Mouse (Mus musculus): ENCODE measurements around the gene Gm21830. TPM values are rescaled to one million over a fixed set of nuclear protein-coding genes. Genes with fewer than 3 reads are reported as not detected.

The Gm21830 gene
- polyA plus RNA-seq, 1 experiment: not detected

DNA sequence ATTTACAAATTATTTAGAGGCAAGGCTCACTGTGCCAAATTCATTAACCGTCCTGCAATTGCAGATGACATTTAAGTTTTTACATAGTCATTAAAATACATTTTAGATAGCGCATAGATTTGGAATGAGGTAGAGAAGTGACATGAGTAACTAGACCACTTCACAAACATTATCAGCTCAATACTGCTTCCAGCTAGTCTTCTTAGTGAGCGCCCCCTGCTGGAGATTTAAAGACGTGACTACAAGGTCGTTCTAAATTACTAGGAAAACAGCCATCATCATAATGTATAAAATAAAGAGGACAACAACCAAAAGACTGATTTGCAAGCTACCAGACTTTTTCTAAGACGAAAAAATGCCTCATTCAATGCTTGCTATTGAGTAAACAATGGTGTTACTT is 64.2 kb downstream of the Gm21830 start:
- peak; percentile 83 for DNase-seq (ENCODE audit: low read depth)
- TF ChIP-seq POLR2A (IDR thresholded peaks at IDR 0.05; ENCODE audit: borderline replicate concordance, extremely low read depth, insufficient read depth, insufficient read length, poor library complexity, severe bottlenecking) (no peak), CTCF (IDR thresholded peaks at IDR 0.05; ENCODE audit: borderline replicate concordance, extremely low read depth, insufficient read depth, insufficient read length) (peak; percentile 57; the same call in 1 of the 2 replicates)

GRCm38 (mm10) chr2:67481051-67481450 is 67.5 kb downstream of the Gm21830 start:
- TF ChIP-seq POLR2A (IDR thresholded peaks at IDR 0.05; ENCODE audit: borderline replicate concordance, extremely low read depth, insufficient read depth, insufficient read length, poor library complexity, severe bottlenecking) (no peak), CTCF (IDR thresholded peaks at IDR 0.05; ENCODE audit: borderline replicate concordance, extremely low read depth, insufficient read depth, insufficient read length) (no peak)
- DNase-seq (ENCODE audit: low read depth): no peak

Other genes starting within 250 kb of the Gm21830 start
- gene Gm26727, start 19.5 kb downstream of the Gm21830 start, polyA plus RNA-seq (2012; rRNA removed): not detected in 2 replicates
- not detected in 2 replicates for gene Xirp2, start 32.3 kb downstream of the Gm21830 start, polyA plus RNA-seq (2012; rRNA removed)
- gene B3galt1, start 152.1 kb downstream of the Gm21830 start, polyA plus RNA-seq (2012; rRNA removed): 14.9 and 24.3 TPM in 2 replicates

Data from brain, embryonic 14.5 days (tissue).